Mouse (Mus musculus): ENCODE results near the gene Cfap73. TPM values are rescaled to one million over a fixed set of nuclear protein-coding genes. Genes with fewer than 3 reads are reported as not detected.

Gene Cfap73
- polyA plus RNA-seq, 1 experiment from 2014 or later = not detected

- peak; percentile 25; the same call in 1 of the 2 replicates for ATAC-seq (ENCODE audit: insufficient number of reproducible peaks, insufficient read depth, low FRiP score, low TSS enrichment)
- no peak overlapping the region for H3K4me3 ChIP-seq
- 34% methylated on average over 12 of the region's 12 CpGs for WGBS
- H3K4me2 ChIP-seq (replicated peaks) = no peak overlapping the region; the same call in 1 of the 2 replicates
- no peaks in the 10 kb centered on the region for H3K27me3 ChIP-seq
- H3K27ac ChIP-seq = peak overlapping the region; percentile 80
- H3K4me1 ChIP-seq = peaks cover 34% of the 10 kb centered on the region
- no peak overlapping the region for H3K9ac ChIP-seq
- H3K36me3 ChIP-seq = peaks cover 18% of the 10 kb centered on the region
- no peaks in the 10 kb centered on the region for H3K9me3 ChIP-seq
Observed at GRCm38 (mm10) chr5:120578504-120579081, 55.4 kb downstream of the Cfap73 start.

Other genes with a start within 250 kb of the Cfap73 start
- gene Lhx5, start 202.5 kb downstream of the Cfap73 start, polyA plus RNA-seq (2016; fragmentation: Nextera tagmentation; extraction: Ambion mirVana) = 0.96 and 1.9 TPM in 2 replicates
- 3.5 and 4.4 TPM in 2 replicates for gene Sdsl, start 161.4 kb downstream of the Cfap73 start, polyA plus RNA-seq (2016; fragmentation: Nextera tagmentation; extraction: Ambion mirVana)
- not detected in 2 replicates for gene Sds, start 157.7 kb downstream of the Cfap73 start, polyA plus RNA-seq (2016; fragmentation: Nextera tagmentation; extraction: Ambion mirVana)
- gene Plbd2, start 130.6 kb downstream of the Cfap73 start, polyA plus RNA-seq (2016; fragmentation: Nextera tagmentation; extraction: Ambion mirVana) = 52.4 and 52.5 TPM in 2 replicates
- 5.4 and 6.4 TPM in 2 replicates for gene Slc8b1, start 123.1 kb downstream of the Cfap73 start, polyA plus RNA-seq (2016; fragmentation: Nextera tagmentation; extraction: Ambion mirVana)
- gene Tpcn1, start 45.6 kb downstream of the Cfap73 start, polyA plus RNA-seq (2016; fragmentation: Nextera tagmentation; extraction: Ambion mirVana) = 17.4 and 18.9 TPM in 2 replicates
- gene Iqcd, start 45.2 kb downstream of the Cfap73 start, polyA plus RNA-seq (2016; fragmentation: Nextera tagmentation; extraction: Ambion mirVana) = 0.65 and 0.70 TPM in 2 replicates
- 16.7 and 17.5 TPM in 2 replicates for gene Rita1, start 21.6 kb downstream of the Cfap73 start, polyA plus RNA-seq (2016; fragmentation: Nextera tagmentation; extraction: Ambion mirVana)
- gene Ddx54, start 21.5 kb downstream of the Cfap73 start, polyA plus RNA-seq (2016; fragmentation: Nextera tagmentation; extraction: Ambion mirVana) = 50.9 and 53.1 TPM in 2 replicates
- gene Rasal1, start 14.6 kb upstream of the Cfap73 start, polyA plus RNA-seq (2016; fragmentation: Nextera tagmentation; extraction: Ambion mirVana) = 0.18 and 0.26 TPM in 2 replicates
- 8.9 and 9.1 TPM in 2 replicates for gene Dtx1, start 77.7 kb upstream of the Cfap73 start, polyA plus RNA-seq (2016; fragmentation: Nextera tagmentation; extraction: Ambion mirVana)
- 0.18 and 0.26 TPM in 2 replicates for gene Oas2, start 115.6 kb upstream of the Cfap73 start, polyA plus RNA-seq (2016; fragmentation: Nextera tagmentation; extraction: Ambion mirVana)
- 0.08 TPM in 1 of 2 replicates, not detected in the other for gene Oas3, start 143.4 kb upstream of the Cfap73 start, polyA plus RNA-seq (2016; fragmentation: Nextera tagmentation; extraction: Ambion mirVana)
- not detected in 2 replicates for gene Oas1e, start 161.3 kb upstream of the Cfap73 start, polyA plus RNA-seq (2016; fragmentation: Nextera tagmentation; extraction: Ambion mirVana)
- 0.22 and 0.45 TPM in 2 replicates for gene Oas1c, start 178.3 kb upstream of the Cfap73 start, polyA plus RNA-seq (2016; fragmentation: Nextera tagmentation; extraction: Ambion mirVana)
- not detected in 2 replicates for gene Oas1f, start 213.1 kb upstream of the Cfap73 start, polyA plus RNA-seq (2016; fragmentation: Nextera tagmentation; extraction: Ambion mirVana)
- gene Oas1h, start 227.2 kb upstream of the Cfap73 start, polyA plus RNA-seq (2016; fragmentation: Nextera tagmentation; extraction: Ambion mirVana) = not detected in 2 replicates